Mouse (Mus musculus) myocyte (in vitro differentiated cells): ENCODE results near the gene Camkk2. TPM values are rescaled to one million over a fixed set of nuclear protein-coding genes. Genes with fewer than 3 reads are reported as not detected.
A peak's percentile ranks its signal among the peaks of the same experiment; 100 is the strongest.

ENCODE experiments used
- H3K27me3 ChIP-seq: one replicate; pipeline ENCODE4 v1.6.1; 2011; ENCODE audit not compliant: control insufficient read depth, insufficient read depth, insufficient read length
- H3K36me3 ChIP-seq: one replicate; pipeline ENCODE4 v1.6.1; 2011; ENCODE audit not compliant: control insufficient read depth, insufficient read depth
- H3K4me2 ChIP-seq: one replicate; pipeline ENCODE4 v1.6.1; 2011; ENCODE audit warnings: low read depth, control low read depth
- H3K4me3 ChIP-seq: one replicate; pipeline ENCODE4 v1.5.1; 2011; ENCODE audit warnings: mild to moderate bottlenecking, control low read depth, moderate library complexity
- H3K79me2 ChIP-seq: one replicate; pipeline ENCODE4 v1.6.1; 2011; ENCODE audit not compliant: control insufficient read depth, insufficient read depth
- H3ac ChIP-seq: one replicate; pipeline ENCODE4 v1.6.1; 2011; ENCODE audit not compliant: control insufficient read depth, insufficient read length
- CEBPB ChIP-seq: IDR thresholded peaks from 2 replicates; pipeline ENCODE4 v1.6.1; 2011; ENCODE audit warnings: mild to moderate bottlenecking, moderate library complexity; ENCODE audit not compliant: poor library complexity, insufficient read depth, severe bottlenecking
- E2F4 ChIP-seq: IDR thresholded peaks from one replicate; pipeline ENCODE4 v1.6.1; 2011; ENCODE audit warnings: mild to moderate bottlenecking, control low read depth, moderate library complexity; ENCODE audit not compliant: insufficient read depth
- MAX ChIP-seq: IDR thresholded peaks from one replicate; pipeline ENCODE4 v1.6.1; 2011; ENCODE audit warnings: low read depth, mild to moderate bottlenecking, control low read depth
- MYOD1 ChIP-seq, 3 experiments: IDR thresholded peaks; one replicate each; pipeline ENCODE4 v1.6.1; 2011; ENCODE audit warnings: control low read depth in 2 of 3, low read depth in 2 of 3, mild to moderate bottlenecking in 2 of 3, moderate library complexity in 1 of 3; ENCODE audit not compliant: insufficient read length in 2 of 3, control insufficient read depth in 1 of 3
- MYOG ChIP-seq, 3 experiments: IDR thresholded peaks; one replicate each; pipeline ENCODE4 v1.6.1; 2011; ENCODE audit warnings: control low read depth in 2 of 3, low read depth in 2 of 3, mild to moderate bottlenecking in 2 of 3; ENCODE audit not compliant: insufficient read length in 2 of 3, control insufficient read depth in 1 of 3, insufficient read depth in 1 of 3
- POLR2A ChIP-seq: IDR thresholded peaks from one replicate; pipeline ENCODE4 v1.6.1; 2011; ENCODE audit warnings: low read depth, mild to moderate bottlenecking, control low read depth, moderate library complexity; ENCODE audit not compliant: insufficient read length
- POLR2AphosphoS2 ChIP-seq: IDR thresholded peaks from one replicate; pipeline ENCODE4 v1.6.1; 2011; ENCODE audit warnings: low read depth, control low read depth; ENCODE audit not compliant: insufficient read length
- REST ChIP-seq: IDR thresholded peaks from one replicate; pipeline ENCODE4 v1.6.1; 2011; ENCODE audit warnings: mild to moderate bottlenecking, control low read depth, moderate library complexity; ENCODE audit not compliant: insufficient read depth, insufficient read length
- SRF ChIP-seq: IDR thresholded peaks from one replicate; pipeline ENCODE4 v1.6.1; 2011; ENCODE audit warnings: low read depth; ENCODE audit not compliant: control insufficient read depth, insufficient read length
- TCF12 ChIP-seq: IDR thresholded peaks from one replicate; pipeline ENCODE4 v1.6.1; 2011; ENCODE audit warnings: mild to moderate bottlenecking, control low read depth; ENCODE audit not compliant: poor library complexity, insufficient read depth, severe bottlenecking
- TCF3 ChIP-seq: IDR thresholded peaks from one replicate; pipeline ENCODE4 v1.6.1; 2011; ENCODE audit warnings: low read depth, control low read depth; ENCODE audit not compliant: insufficient read length
- USF1 ChIP-seq: IDR thresholded peaks from one replicate; pipeline ENCODE4 v1.6.1; 2011; ENCODE audit warnings: low read depth, mild to moderate bottlenecking, control low read depth, moderate library complexity
- polyA plus RNA-seq: library from polyadenylated mRNA; unstranded; fragments of >200 nt; fragmentation: generic; extraction: Trizol; gene quantifications from one replicate; pipeline ENCODE4 v1.2.1, GENCODE M21; 2012; ENCODE audit warnings: missing spikeins

The Camkk2 gene
- polyA plus RNA-seq, 1 experiment = 8.2 TPM

GRCm38 (mm10) chr5:122783726-122784406, 4.7 kb upstream of the Camkk2 start:
- Histone ChIP-seq H3K36me3 (peaks cover 15% of the 10 kb centered on the region), H3ac (no peak overlapping the region), H3K27me3 (no peaks in the 10 kb centered on the region), H3K4me3 (no peak overlapping the region), H3K4me2 (no peak overlapping the region), H3K79me2 (no peaks in the 10 kb centered on the region)
- TF ChIP-seq REST = no peak
- no peak for TF ChIP-seq CEBPB
- TF ChIP-seq MYOD1 (IDR thresholded peaks at IDR 0.05; ENCODE audit: control insufficient read depth in 1 of 3, insufficient read length in 2 of 3, low read depth in 2 of 3) = no peak
- no peak for TF ChIP-seq MYOG (IDR thresholded peaks at IDR 0.05; ENCODE audit: control insufficient read depth in 1 of 3, insufficient read depth in 1 of 3, insufficient read length in 2 of 3, low read depth in 2 of 3)
- no peak for TF ChIP-seq USF1
- no peak for TF ChIP-seq POLR2AphosphoS2
- TF ChIP-seq TCF12 = no peak
- no peak for TF ChIP-seq MAX
- TF ChIP-seq POLR2A = no peak
- TF ChIP-seq E2F4 = no peak
- TF ChIP-seq SRF = no peak
- no peak for TF ChIP-seq TCF3

GRCm38 (mm10) chr5:122782066-122782465, 2.9 kb upstream of the Camkk2 start:
- H3K4me2 ChIP-seq = no peak overlapping the region
- peaks cover 5% of the 10 kb centered on the region for H3K79me2 ChIP-seq
- TF ChIP-seq POLR2A = no peak
- no peak for TF ChIP-seq CEBPB
- TF ChIP-seq SRF = no peak
- TF ChIP-seq MYOD1 (IDR thresholded peaks at IDR 0.05; ENCODE audit: control insufficient read depth in 1 of 3, insufficient read length in 2 of 3, low read depth in 2 of 3) = no peak
- no peak overlapping the region for H3K4me3 ChIP-seq
- H3ac ChIP-seq = no peak overlapping the region
- H3K36me3 ChIP-seq = peaks cover 11% of the 10 kb centered on the region
- H3K27me3 ChIP-seq = no peaks in the 10 kb centered on the region

GRCm38 (mm10) chr5:122780791-122781432, 1.7 kb upstream of the Camkk2 start:
- Histone ChIP-seq H3K79me2 (peaks cover 5% of the 10 kb centered on the region), H3K4me2 (no peak overlapping the region), H3K27me3 (no peaks in the 10 kb centered on the region), H3K36me3 (peaks cover 2% of the 10 kb centered on the region), H3ac (no peak overlapping the region), H3K4me3 (no peak overlapping the region)
- TF ChIP-seq MYOG (IDR thresholded peaks at IDR 0.05; ENCODE audit: control insufficient read depth in 1 of 3, insufficient read depth in 1 of 3, insufficient read length in 2 of 3, low read depth in 2 of 3) = no peak
- no peak for TF ChIP-seq SRF
- TF ChIP-seq POLR2AphosphoS2 = no peak
- no peak for TF ChIP-seq CEBPB
- TF ChIP-seq POLR2A = no peak
- no peak for TF ChIP-seq REST
- TF ChIP-seq MAX = no peak
- no peak for TF ChIP-seq MYOD1 (IDR thresholded peaks at IDR 0.05; ENCODE audit: control insufficient read depth in 1 of 3, insufficient read length in 2 of 3, low read depth in 2 of 3)
- no peak for TF ChIP-seq E2F4
- no peak for TF ChIP-seq USF1

- Histone ChIP-seq H3K27me3 (no peaks in the 10 kb centered on the region), H3K4me2 (peak overlapping the region; percentile 67), H3K4me3 (peak overlapping the region; percentile 35), H3K36me3 (no peaks in the 10 kb centered on the region), H3K79me2 (peaks cover 5% of the 10 kb centered on the region), H3ac (peak overlapping the region; percentile 86)
- peak in 1 of 3 experiments; percentile 27 for TF ChIP-seq MYOG (IDR thresholded peaks at IDR 0.05; ENCODE audit: control insufficient read depth in 1 of 3, insufficient read depth in 1 of 3, insufficient read length in 2 of 3, low read depth in 2 of 3)
- TF ChIP-seq MYOD1 (IDR thresholded peaks at IDR 0.05; ENCODE audit: control insufficient read depth in 1 of 3, insufficient read length in 2 of 3, low read depth in 2 of 3) = peak in 2 of 3 experiments; percentile 10 to 55
- TF ChIP-seq TCF3 = no peak
Measured at GRCm38 (mm10) chr5:122778231-122779226, 680 bp downstream of the Camkk2 start.
